Mouse (Mus musculus) kidney, adult 2 months (tissue): ENCODE results near the gene Ifrd2. TPM values are rescaled to one million over a fixed set of nuclear protein-coding genes. Genes with fewer than 3 reads are reported as not detected.
"Not testable (repeated sequence)": the region's sequence is repeated elsewhere in the genome, so short reads cannot be mapped to it uniquely, and the experiment has no call there.

Source experiments
- DNase-seq: peaks from one replicate; pipeline ENCODE4 v3.0.0; 2021
- H3K27ac ChIP-seq: fragments of 200-500 bp; 2 replicates; pipeline ENCODE4 v1.5.1; 2012; ENCODE audit warnings: low read depth, low read length, control low read depth, inconsistent platforms; ENCODE audit not compliant: insufficient read depth
- H3K27me3 ChIP-seq: fragments of 200-500 bp; replicated peaks from 2 replicates; pipeline ENCODE4 v1.6.1; 2012; ENCODE audit warnings: mild to moderate bottlenecking, moderate library complexity, low read length, inconsistent platforms; ENCODE audit not compliant: control insufficient read depth, insufficient read depth
- H3K36me3 ChIP-seq: fragments of 200-500 bp; 2 replicates; pipeline ENCODE4 v1.6.1; 2012; ENCODE audit warnings: mild to moderate bottlenecking, moderate library complexity, low read length, inconsistent platforms; ENCODE audit not compliant: control insufficient read depth, insufficient read depth
- H3K4me1 ChIP-seq: fragments of 200-500 bp; 2 replicates; pipeline ENCODE4 v1.6.1; 2011; ENCODE audit warnings: low read length; ENCODE audit not compliant: control insufficient read depth, insufficient read depth
- H3K4me3 ChIP-seq: fragments of 200-500 bp; 2 replicates; pipeline ENCODE4 v1.5.1; 2011; ENCODE audit warnings: mild to moderate bottlenecking, low read depth, low read length, control low read depth; ENCODE audit not compliant: insufficient read depth
- CTCF ChIP-seq: fragments of 200-500 bp; conservative IDR thresholded peaks from 2 replicates; pipeline ENCODE4 v1.5.1; 2011; ENCODE audit warnings: low read depth, mild to moderate bottlenecking, control low read depth, low read length, moderate library complexity, mixed read lengths; ENCODE audit not compliant: insufficient read depth, insufficient read length
- POLR2A ChIP-seq: fragments of 200-500 bp; IDR thresholded peaks from one replicate; pipeline ENCODE4 v1.6.1; 2011; ENCODE audit warnings: low read depth, low read length, control low read depth
- WGBS: fragments of 180-500 bp; shearing (Covaris S2); methylation state at CpG from one replicate; pipeline ENCODE4 v1.1.7; 2018; 5-methylcytosine and 5-hydroxymethylcytosine counted together
- polyA plus RNA-seq: library from polyadenylated mRNA; depleted of rRNA; stranded (reverse); fragments of >200 nt; gene quantifications from 2 replicates; pipeline ENCODE4 v1.2.3, GENCODE M21; 2012

Gene Ifrd2
- polyA plus RNA-seq, 1 experiment: 50.5 TPM

DNA sequence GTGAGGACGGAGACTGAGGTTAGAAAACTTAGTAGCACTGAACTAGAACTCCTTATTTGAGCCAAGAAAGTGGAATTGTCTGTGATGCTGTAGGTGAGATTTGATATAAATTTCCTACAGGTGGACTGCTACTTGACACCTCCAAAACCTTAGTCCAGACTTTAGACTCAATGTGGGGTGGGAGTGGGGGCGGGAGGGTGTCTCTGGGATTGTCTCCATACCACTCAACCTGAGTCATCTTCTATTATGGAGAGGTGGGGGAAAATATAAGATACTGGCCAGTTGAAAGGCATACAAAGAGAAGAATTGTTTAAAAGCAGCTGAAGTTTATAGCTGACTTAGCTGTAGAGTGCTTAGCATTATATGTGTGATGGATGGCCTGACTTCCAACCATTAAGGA is 31.7 kb upstream of the Ifrd2 start:
- peaks cover 24% of the 10 kb centered on the region; the same call in 1 of the 2 replicates for H3K4me1 ChIP-seq
- WGBS: 22% methylated on average over 2 of the region's 2 CpGs
- DNase-seq: no peak
- H3K4me3 ChIP-seq: peak overlapping the region; percentile 68
- H3K36me3 ChIP-seq: peaks cover 3% of the 10 kb centered on the region; the same call in 1 of the 2 replicates
- no peaks in the 10 kb centered on the region for H3K27me3 ChIP-seq
- TF ChIP-seq POLR2A (no peak), CTCF (no peak)
- H3K27ac ChIP-seq: peak overlapping the region; percentile 94; the same call in 1 of the 2 replicates

DNA sequence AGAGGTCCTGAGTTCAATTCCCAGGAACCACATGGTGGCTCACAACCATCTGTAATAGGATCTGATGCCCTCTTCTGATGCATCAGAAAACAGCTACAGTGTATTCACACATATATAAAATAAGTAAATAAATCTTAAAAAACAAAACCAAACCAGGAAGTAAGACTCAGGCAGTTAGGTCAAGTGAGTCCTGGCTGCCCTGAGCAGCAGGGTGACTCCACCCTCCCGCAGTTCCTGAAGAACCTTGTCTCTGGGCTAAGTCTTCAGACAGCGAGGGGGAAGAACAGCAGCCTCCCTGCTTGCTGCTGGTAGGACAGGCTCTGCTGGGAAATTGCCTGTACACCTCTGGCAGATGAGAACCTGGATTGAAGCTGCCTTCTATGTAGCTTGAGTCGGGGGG is 31.1 kb upstream of the Ifrd2 start:
- 33% methylated on average over 3 of the region's 3 CpGs for WGBS
- Histone ChIP-seq H3K27ac (no peak overlapping the region), H3K4me3 (no peak overlapping the region), H3K27me3 (no peaks in the 10 kb centered on the region), H3K36me3 (peaks cover 3% of the 10 kb centered on the region; the same call in 1 of the 2 replicates), H3K4me1 (peaks cover 24% of the 10 kb centered on the region; the same call in 1 of the 2 replicates)
- DNase-seq: no peak
- TF ChIP-seq POLR2A (no peak), CTCF (no peak)

GRCm38 (mm10) chr9:107563029-107563581 is 24.3 kb upstream of the Ifrd2 start, which contains the start of gene Tusc2:
Tusc2 (plus strand) TSS chr9:107563255.
- 1% methylated on average over 45 of the region's 46 CpGs for WGBS
- peak; percentile 74 for TF ChIP-seq POLR2A
- no peak for TF ChIP-seq CTCF
- H3K4me1 ChIP-seq: peaks cover 19% of the 10 kb centered on the region; the same call in 1 of the 2 replicates
- peak within 1 kb of the TSS; percentile 66 for H3K4me3 ChIP-seq
- peaks cover 1% of the 10 kb centered on the region; the same call in 1 of the 2 replicates for H3K36me3 ChIP-seq
- DNase-seq: peak; percentile 99
- H3K27ac ChIP-seq: peak within 1 kb of the TSS; percentile 45
- no peaks in the 10 kb centered on the region for H3K27me3 ChIP-seq

DNA sequence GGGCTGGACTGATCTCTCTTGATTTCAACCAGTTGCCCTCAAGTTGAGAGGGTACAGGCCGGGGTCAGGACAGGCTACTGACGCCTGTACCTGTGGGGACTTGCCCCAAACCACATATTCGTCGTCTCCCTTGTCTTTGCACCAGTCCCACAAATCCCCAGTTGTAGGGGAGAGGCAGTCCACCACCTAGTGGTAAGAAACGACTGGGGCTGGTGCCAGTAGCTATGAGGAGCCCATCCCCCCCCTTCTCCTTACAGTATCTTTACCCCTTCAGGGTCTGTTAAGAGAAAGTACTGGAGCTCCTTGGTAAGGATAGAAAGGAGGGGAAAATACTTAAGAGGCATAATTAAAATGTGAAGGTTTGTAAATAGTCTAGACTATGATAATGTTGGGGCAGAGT is 21.9 kb upstream of the Ifrd2 start:
- H3K4me1 ChIP-seq: peaks cover 25% of the 10 kb centered on the region; the same call in 1 of the 2 replicates

GRCm38 (mm10) chr9:107566041-107566709 is 21.3 kb upstream of the Ifrd2 start:
- WGBS: 29% methylated on average over 15 of the region's 15 CpGs
- TF ChIP-seq POLR2A (no peak), CTCF (peak; percentile 89)
- 0 out of 2 replicates have a peak, but pooled peaks cover 1% of the 10 kb centered on the region for H3K36me3 ChIP-seq
- H3K4me1 ChIP-seq: peaks cover 32% of the 10 kb centered on the region; the same call in 1 of the 2 replicates
- peak; percentile 95 for DNase-seq
- peak overlapping the region; percentile 81; the same call in 1 of the 2 replicates for H3K4me3 ChIP-seq
- no peaks in the 10 kb centered on the region for H3K27me3 ChIP-seq
- H3K27ac ChIP-seq: peak overlapping the region; percentile 99

More for the DNA sequence above, 21.9 kb upstream of the Ifrd2 start:
- not testable (repeated sequence) for H3K27me3 ChIP-seq, H3K36me3 ChIP-seq, DNase-seq
- peak overlapping the region; percentile 32; the same call in 1 of the 2 replicates for H3K27ac ChIP-seq
- H3K4me3 ChIP-seq: peak overlapping the region; percentile 30; the same call in 1 of the 2 replicates
- WGBS: 51% methylated on average over 5 of the region's 5 CpGs

DNA sequence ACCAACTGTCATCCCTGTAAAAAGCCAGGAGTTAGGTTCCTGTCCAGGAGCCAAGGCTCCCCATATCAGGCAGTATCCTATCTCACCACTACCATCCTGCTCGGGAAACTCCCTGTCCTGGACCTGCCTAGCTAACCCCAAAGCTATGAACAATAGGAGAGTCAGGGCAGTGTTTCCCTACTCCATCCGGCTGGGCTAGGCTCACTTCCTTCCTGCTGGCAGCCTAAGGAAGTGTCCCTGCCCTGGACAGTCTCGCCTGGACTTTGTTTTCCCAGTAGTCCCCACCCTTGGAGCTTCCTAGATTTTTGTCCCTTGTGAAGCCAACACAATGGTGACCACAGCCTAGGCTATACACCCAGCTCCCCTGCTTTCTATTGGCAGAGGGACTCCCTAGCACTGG is 20.6 kb upstream of the Ifrd2 start:
- no peak for TF ChIP-seq POLR2A
- TF ChIP-seq CTCF: peak; percentile 24; the same call in 1 of the 2 replicates
- Histone ChIP-seq H3K27me3 (no peaks in the 10 kb centered on the region), H3K4me1 (peaks cover 37% of the 10 kb centered on the region; the same call in 1 of the 2 replicates), H3K36me3 (no peaks in the 10 kb centered on the region), H3K4me3 (peak overlapping the region; percentile 81), H3K27ac (peak overlapping the region; percentile 99)
- WGBS: 21% methylated on average over 3 of the region's 3 CpGs
- peak; percentile 89 for DNase-seq

GRCm38 (mm10) chr9:107567702-107568319 is 19.6 kb upstream of the Ifrd2 start, which contains the start of gene Hyal2:
Hyal2 (plus strand) TSS chr9:107567945.
- Histone ChIP-seq H3K36me3 (no peaks in the 10 kb centered on the region; the same call in 1 of the 2 replicates), H3K27ac (peak within 1 kb of the TSS; percentile 99), H3K4me1 (peaks cover 40% of the 10 kb centered on the region; the same call in 1 of the 2 replicates), H3K4me3 (peak within 1 kb of the TSS; percentile 81), H3K27me3 (no peaks in the 10 kb centered on the region)
- DNase-seq: peak; percentile 94
- 19% methylated on average over 18 of the region's 18 CpGs for WGBS
- TF ChIP-seq POLR2A (peak; percentile 87), CTCF (no peak)
